Mouse (Mus musculus) left cerebral cortex, adult 9 months (tissue): ENCODE measurements around the gene Slc43a2.
"Not testable (repeated sequence)": the region's sequence is repeated elsewhere in the genome, so short reads cannot be mapped to it uniquely, and the experiment has no call there.

Source experiments
- DNase-seq, 2 experiments: peaks; one replicate each; pipeline ENCODE4 v3.0.0; 2022; ENCODE audit warnings: low spot score in 2 of 2

Gene Slc43a2

DNA sequence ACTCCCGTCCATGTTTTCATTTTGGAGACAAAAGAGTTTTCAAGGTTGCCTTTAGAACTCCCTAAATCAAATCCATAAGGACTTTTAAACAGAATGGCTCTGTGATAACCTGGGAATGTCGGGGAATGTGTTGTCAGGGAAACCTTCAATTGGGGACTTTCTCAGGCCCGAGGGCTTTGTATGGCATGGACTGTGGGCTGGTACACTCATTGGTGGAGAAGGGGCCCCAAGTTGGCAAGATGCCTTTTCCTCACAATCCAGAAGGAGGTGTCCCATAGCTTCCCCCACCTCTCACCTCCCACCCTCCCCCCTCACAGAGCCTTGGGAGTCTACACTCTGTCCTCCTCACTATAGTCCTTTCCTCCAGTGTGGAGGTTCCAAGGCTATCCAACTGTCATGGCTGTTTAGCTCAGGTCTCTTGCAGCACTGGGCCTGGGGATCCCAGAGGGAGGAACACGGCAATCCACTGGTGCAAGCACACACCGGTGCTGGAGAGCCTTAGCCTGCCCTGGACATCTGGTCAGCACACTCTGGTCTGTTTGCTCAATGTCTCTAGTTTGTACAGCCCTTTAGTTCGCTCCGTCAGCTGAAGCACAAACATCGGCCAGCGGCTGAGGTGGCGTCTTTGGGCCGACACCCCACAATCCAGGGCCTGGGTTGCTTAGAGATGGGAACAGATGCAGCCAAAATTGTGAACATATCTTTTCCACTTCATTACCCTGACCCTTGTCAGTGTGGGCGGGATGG lies 18.9 kb downstream of the Slc43a2 start:
- DNase-seq, result no peak

DNA sequence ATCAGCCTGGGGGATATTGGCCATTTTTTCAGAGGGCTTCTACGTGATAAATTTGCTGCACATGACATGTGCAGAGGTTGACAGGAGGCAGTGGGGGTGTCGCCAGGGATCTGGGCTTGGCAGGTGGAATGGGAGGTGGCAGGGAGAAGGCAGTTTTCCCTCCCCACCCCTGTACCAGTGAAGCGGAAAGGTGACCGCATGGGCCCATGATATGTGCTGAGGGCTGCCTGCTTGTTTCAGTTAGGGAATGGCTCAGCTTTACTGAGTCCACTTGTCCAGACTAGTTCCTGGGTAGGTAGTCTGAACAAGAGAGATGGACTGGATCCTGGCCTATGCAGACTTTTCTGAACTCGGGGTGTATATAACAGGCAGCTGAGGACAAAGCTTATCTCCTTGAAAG lies 19.8 kb downstream of the Slc43a2 start:
- DNase-seq, result no peak

DNA sequence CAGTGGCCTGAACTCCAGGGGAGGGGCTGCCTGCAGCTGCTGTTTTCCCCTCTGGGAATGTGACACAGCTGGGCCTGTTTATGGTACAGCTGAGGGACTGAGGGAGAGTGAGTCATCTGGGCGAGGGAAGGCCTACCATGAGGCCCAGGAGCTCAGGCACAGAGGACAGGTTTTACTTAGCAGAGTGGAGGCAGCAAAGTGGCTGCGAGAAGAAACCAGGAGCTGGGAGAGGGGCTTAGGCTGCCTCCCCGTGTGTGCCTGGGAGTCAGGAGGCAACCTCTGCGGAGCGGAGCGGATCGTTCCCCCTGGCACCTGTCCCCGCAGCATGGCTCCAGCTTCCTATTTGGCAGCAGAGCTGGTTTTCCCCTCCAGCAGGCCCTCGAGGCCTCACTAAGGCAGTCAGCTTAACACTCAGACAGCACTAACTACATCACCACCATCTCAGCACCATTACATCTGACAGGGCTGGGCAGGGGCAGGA lies 20.5 kb downstream of the Slc43a2 start:
- DNase-seq, result peak in 1 of 2 experiments; percentile 56

DNA sequence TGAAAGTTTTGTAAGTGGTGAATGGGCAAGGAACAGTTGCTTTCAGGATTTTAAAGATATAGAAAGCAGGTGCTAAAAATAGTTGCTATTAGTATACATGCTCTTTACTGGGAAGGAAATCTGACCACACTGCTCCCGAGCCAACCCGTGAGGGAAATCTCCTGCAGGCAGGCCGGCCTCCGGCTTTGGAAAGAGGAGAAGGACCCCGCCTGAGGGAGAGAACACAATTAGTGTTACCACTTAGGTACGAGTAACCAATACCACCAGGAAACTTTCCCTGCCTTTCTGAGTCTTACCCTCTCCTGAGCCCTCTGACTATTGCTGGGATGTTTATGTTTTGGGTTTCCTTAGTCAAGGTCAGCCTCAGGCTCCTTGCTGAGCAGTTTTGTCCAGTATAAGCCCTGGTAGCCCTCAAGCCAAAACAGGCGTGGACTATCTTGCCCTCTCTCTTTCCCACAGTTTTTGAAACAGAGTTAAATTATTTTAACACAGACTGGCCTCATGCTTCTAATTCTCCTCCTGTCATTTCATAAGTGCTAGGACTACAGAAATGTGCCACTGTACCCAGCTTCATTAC lies 21.5 kb downstream of the Slc43a2 start:
- DNase-seq, result no peak

DNA sequence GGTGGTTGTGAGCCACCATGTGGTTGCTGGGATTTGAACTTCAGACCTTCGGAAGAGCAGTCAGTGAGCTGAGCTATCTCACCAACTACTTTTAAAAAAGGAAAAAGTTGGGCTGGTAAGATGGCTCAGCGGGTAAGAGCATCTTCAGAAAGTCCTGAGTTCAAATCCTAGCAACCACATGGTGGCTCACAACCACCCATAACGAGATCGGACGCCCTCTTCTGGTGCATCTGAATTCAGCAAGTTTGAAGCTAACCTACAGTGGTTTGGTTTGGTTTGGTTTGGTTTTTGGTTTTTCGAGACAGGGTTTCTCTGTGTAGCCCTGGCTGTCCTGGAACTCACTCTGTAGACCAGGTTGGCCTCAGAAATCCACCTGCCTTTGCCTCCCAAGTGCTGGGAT lies 24.5 kb downstream of the Slc43a2 start:
- DNase-seq, result not testable (repeated sequence)

DNA sequence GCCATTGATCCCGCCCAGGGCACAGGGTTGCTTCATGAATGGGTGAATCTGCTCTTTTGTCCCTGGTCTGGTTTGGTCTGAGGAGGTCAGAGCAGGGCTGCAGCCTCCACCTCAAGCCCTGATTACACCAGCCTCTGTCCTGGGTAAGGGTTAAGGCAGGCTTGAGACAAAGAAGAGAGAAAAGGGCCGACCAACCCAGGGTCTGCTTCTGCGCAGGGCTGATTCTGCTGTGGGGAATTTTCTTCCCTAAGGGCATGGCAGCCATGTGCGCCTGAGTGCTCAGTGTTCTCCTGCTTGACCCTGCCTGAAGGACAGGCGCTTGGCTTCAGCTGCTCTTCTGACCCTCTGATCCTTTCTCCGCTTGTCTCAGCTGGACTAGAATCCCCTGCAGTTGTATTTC lies 25.6 kb downstream of the Slc43a2 start:
- DNase-seq, result no peak

DNA sequence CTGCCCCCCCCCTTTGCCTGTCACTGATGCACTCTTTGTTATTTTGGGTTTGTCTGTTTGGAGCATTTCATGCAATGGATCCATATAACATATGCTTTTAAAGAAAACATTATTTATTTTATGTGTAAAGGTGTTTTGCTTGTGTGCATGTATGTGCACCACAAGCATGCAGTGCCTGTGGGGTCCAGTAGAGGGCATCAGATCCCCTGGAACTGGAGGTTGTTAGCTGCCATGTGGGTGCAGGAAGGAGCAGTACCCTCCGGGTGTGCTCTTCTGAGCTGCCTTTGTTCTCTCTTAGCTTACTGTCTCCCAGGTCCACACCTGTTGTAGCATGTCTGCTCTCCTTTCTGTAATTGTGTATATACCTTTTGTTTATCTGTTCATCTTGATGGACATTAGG lies 26.6 kb downstream of the Slc43a2 start:
- no peak for DNase-seq

DNA sequence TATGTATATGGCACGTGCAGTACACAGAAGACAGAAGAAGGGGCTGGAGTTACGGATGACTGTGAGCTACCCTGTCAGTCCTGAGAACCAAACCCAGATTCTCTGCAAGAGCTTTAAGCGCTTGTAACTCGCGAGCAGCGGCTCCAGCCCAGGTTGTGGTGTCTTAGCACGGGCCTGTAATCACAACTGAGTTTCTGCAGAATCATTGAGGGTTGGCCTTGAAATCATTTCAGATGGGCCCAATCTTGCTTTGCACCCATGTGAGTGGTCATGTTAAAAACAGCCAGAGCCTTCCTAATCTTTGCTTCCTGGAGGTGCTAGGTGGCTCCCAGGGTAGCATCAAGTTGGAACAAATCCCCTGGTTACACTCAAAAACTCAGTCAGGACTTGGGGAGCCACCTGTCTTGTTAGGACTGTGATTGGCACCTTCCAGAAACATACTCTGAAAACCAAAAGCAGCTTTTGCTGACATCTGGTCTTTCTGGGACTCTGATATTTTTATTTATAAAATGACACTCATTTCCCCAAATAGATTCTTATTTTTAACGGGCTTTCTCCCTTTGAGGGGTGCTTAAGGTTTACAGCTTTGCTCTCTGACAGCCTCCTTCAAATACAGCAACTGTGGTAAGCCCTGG lies 28.5 kb downstream of the Slc43a2 start:
- DNase-seq, result no peak

DNA sequence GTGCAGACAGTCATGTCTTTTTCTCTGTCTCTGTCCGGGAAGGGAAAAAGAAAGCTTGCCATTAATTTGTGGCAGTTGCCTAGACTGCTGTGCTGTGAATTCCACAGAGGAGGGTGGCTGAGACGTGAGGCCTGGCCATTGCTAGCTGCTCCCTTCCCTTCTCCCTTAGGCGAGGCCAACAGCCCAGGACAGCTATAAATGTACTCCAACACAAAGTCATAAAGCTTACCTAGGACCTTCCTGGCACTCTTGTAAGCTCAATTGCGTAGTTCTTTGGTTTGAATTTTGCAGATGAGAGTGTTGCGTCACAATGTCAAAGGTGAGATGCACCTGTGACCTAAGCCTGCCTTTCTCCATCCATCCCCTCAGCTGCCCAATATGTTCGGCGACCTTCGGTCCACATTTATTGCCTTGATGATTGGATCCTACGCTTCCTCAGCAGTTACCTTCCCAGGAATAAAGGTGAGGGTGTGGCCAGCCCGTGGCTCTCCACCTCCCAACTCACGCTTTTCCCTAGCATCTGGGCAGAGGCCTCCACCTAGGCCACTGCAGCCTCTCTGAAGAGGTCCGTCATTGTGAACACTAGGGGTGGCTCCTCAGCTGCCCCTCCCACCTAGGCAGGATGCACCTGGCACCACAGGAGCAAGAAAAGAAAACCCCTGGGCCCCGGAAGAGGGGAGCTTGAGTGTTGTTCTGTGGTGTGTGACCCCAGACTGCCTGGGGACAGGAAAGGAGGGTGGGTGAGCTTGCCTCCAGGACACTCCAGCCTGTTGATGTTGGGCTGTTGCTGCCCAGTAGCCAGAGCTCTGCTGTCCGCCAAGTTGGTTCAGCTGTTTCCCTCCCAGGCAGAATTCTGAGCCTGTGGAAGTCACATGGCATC lies 29.3 kb downstream of the Slc43a2 start:
- no peak for DNase-seq

DNA sequence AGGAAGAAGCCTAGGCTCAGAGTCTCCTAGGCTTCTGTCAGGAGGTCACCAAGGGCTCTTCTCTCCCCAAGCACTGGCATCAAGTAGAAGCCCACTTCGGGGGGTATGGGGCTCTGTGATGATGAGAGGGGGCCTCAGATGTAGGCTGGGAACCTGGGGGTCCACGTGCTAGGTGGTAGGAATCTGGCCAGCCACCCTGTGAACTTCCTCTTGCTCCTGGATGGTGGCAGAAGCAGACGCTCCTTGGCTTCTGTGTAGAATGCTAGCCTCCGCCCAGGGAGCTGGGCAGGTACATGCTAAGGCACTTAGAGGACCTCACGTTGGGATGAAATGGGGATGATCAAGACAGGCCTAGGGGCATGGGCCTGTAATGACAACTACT lies 29.9 kb downstream of the Slc43a2 start:
- no peak for DNase-seq

DNA sequence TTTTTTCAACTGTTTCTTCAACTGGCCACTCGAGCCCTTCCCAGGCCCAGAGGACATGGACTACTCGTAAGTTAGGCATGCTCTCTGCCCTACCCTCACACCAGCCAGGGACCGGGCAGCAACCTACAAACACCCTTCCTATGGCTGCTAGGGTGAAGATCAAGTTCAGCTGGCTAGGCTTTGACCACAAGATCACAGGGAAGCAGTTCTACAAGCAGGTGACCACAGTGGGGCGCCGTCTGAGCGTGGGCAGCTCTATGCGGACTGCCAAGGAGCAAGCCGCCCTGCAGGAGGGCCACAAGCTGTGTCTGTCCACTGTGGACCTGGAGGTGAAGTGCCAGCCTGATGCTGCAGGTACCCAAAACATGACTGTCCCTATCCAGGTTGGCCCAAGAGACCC lies 31.3 kb downstream of the Slc43a2 start:
- DNase-seq, result no peak

DNA sequence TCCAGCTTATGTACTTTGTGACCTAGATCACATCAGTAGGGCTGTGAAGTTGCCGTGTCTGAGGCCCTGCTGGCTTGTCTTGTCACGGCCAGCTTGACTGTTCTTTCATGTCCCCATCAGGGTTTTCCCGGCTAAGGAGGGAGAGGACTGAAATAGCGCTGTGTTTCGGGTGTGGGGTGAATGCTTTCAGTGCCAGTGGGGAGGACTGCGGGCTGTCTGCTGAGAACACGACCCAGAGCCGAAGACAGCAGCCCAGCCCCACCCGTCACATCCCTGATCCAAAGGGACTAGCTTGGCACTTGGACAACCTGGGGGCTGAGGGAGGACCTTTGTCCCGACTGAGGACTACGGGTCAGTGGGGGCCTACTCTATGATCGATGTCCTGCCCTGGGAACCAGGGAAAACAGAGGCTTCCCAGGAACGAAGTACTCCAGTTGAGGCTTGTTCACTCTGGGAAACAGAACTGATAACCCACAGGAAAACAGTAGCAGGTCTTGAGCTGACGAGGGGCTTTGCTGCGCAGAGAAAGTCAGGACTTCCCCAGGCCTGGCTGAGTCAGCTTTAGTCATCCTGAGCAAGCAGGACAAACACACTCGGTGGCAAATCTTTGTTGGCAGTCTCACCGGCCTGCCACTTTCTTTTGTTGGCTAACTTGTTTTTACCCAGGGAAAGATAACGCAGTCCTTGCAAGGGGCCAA lies 32.5 kb downstream of the Slc43a2 start:
- DNase-seq, result no peak

DNA sequence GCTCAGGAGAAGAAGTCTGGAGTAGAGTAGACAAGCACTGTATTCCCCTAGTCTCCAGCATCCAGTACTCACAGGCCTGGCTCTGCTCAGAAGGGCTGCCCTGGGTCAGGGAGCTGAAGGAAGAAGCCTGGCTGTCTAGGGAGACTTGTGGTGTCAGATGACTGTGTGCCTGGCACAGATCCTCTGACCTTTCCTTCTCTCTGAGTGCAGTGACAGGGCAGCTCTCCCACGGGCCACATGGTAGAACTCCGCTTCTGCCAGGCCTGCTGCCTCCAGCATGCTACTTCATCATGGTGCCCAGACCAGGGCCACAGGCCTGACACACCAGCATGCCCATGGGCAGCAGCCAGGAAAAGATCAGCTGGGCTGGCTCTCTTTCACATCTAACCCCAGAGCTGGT lies 34.4 kb downstream of the Slc43a2 start:
- no peak for DNase-seq

DNA sequence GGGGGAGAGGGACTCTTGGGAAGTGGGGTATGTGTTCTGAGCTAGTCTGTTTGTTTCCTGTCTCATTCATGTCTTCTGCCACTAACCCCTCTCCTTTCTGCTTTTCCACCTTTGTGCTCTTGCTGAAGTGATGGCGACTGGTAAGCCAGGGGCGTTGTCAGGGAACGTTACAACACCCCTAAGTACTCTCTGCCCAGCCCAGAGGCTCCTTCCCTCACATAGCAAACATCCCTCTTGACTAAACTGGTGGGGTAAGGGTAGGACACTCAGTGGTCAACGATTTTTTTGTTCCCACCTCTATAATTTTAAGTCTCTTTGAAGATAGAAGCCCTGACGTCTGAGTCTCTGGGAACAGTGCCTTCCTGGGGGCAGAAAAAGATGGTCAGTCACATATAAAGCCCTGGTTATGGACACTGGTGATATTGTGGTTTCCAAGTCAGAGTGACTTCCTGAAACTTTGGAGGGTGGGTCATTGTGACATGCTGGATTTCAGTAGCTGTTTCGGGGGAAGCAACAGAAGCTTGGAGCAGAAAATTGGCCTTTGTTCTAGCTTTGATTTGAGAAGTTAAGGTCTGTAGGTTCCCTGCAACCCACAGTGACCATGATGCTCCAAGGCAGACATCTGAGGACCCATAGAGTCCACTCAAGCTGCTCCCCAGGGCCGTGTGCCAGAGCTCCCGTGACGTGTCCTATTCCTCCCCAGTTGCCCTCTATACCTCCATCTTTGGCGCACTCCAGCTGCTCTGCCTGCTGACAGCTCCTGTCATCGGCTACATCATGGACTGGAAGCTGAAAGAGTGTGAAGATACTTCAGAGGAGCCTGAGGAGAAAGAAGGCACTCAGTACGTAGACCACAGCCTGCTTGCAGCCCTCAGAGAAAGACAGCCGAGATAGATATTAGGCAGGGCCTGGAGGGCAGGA lies 35.0 kb downstream of the Slc43a2 start:
- DNase-seq, result no peak

DNA sequence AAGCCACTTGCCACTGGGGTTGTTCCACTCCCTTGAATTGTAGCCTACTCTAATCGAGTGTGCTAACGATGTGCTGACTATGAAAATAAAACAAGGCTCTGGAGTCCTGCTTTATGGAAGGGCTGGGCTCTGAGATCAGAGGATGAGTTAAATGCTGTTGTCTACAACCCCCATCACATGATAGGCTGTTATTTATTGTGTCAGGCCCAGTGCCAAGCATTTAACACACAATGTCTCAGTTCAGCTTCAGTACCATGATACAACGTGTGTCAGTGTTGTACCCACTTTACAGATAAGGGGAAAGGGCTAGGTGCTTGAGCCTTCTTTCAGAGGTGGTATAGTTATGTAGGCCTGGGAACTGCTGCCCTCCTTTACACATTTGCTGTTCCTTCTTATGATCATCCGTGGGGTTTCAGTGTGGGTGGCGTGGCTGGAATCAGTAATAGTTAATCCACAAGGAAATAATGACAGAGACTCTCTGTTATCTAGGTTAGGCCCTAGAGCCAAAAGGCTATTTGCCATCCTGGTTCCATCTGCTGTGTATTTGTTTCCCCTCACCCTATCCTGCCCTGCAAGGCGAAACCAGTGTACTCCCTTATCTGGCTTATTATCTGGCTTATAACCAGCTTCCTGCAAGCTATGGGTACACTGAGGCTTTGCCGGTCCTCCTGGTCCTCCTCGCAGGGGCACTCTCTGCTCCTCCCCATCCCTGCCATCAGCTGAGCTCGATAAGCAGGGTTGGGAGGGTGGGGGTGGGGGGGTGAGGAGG lies 36.0 kb downstream of the Slc43a2 start:
- no peak for DNase-seq

DNA sequence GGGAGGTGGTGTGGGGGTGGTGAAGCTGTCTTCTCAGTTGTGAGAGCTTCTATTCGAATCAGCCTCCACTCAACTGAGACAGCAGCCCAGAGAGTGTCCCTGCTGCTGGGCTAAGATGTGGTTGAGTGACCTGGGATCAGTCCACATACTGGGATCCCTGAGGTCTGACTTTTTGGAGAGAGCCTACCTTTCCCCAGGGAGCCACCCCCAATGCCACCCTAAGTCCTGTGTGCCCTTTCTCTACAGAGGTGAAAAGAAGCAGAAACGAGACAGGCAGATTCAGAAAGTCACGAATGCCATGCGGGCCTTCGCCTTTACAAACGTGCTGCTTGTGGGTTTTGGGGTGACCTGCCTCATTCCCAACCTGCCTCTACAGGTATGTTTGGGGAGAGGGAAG lies 36.6 kb downstream of the Slc43a2 start:
- no peak for DNase-seq

DNA sequence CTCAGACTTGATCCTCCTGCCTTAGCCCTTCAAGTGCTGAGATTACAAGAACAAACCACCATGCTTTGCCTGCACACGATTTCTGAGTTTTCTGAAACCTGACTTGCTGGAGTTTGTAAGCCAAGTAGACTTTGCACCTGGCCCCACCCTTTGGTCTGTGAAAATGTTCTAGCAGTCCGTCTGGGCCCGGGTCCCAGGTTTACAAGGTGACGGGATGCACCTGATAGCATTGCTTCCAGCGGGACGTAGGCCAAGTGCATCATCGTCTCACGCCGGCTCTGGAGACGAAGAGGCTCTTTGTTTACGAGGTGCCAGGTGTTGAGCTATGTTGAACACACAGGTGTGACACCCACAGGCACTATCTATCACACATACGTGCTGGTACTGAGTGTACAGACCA lies 37.5 kb downstream of the Slc43a2 start:
- DNase-seq, result no peak

DNA sequence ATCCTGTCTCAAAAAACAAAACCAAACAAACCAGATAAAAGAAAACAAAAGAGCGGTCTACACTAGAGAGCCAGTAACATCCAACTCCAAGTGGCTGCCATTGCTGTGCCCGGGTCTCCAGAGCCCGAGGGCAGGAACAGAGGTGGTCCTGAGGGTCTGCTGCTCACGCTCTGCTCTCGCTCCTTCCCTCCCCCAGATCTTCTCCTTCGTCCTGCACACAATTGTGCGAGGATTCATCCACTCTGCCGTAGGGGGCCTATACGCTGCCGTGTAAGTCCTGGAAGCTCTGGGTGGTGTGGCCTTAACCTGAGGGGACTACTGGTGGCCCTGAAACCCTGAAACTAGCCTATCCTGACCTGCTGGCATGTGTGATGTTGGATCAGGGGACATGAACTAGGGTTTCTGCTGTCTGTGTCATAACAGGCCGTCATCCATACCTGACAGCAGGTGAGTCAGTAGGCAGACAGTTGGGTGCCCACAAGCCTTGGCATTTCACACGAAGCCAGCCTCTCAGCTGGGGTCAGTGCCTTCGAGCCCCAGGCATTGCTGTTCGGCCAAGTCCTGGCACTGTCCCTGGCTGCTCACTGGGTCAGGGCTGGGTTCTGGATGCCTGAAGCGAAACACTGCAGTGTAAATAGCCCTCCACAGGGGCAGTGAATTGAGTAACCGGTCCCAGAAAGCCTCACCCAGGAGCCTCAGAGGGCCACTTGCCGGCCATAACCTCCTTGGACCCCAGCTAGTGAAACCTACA lies 39.1 kb downstream of the Slc43a2 start:
- DNase-seq, result no peak
